Mouse (Mus musculus) forebrain, embryonic 14.5 days (tissue): ENCODE data around the gene Apol7e. TPM values are rescaled to one million over a fixed set of nuclear protein-coding genes. Genes with fewer than 3 reads are reported as not detected.
A peak's percentile ranks its signal among the peaks of the same experiment; 100 is the strongest.

Experiments used
- ATAC-seq: fragments of 200-750 bp; cut with Nextera tagmentation; 2 replicates; pipeline ENCODE4 v1.8.0; 2017; ENCODE audit warnings: mild to moderate bottlenecking, moderate library complexity
- DNase-seq: peaks from one replicate; pipeline ENCODE4 v3.0.0-alpha.2; 2015; ENCODE audit warnings: low spot score
- H3K27ac ChIP-seq: fragments of 300-500 bp; sonication (generic); 2 replicates; pipeline ENCODE4 v1.5.1; 2014; ENCODE audit warnings: low read depth, mild to moderate bottlenecking, control low read depth, low read length, moderate library complexity
- H3K27me3 ChIP-seq: fragments of 300-500 bp; sonication (generic); replicated peaks from 2 replicates; pipeline ENCODE4 v1.6.1; 2014; ENCODE audit warnings: low read length, control low read depth, mixed read lengths; ENCODE audit not compliant: control insufficient read depth, insufficient read depth
- H3K36me3 ChIP-seq: fragments of 300-500 bp; sonication (generic); 2 replicates; pipeline ENCODE4 v1.6.1; 2014; ENCODE audit warnings: low read length, control low read depth; ENCODE audit not compliant: control insufficient read depth, insufficient read depth
- H3K4me1 ChIP-seq: fragments of 300-500 bp; sonication (generic); 2 replicates; pipeline ENCODE4 v1.6.1; 2014; ENCODE audit warnings: antibody characterized with exemption, low read length, control low read depth; ENCODE audit not compliant: control insufficient read depth, insufficient read depth
- H3K4me2 ChIP-seq: fragments of 300-500 bp; sonication (generic); 2 replicates; pipeline ENCODE4 v1.6.1; 2014; ENCODE audit warnings: mild to moderate bottlenecking, control low read depth, low read length
- H3K4me3 ChIP-seq: fragments of 300-500 bp; sonication (generic); 2 replicates; pipeline ENCODE4 v1.5.1; 2014; ENCODE audit warnings: low read depth, low read length, control low read depth
- H3K9ac ChIP-seq: fragments of 300-500 bp; sonication (generic); 2 replicates; pipeline ENCODE4 v1.6.1; 2014; ENCODE audit warnings: mild to moderate bottlenecking, low read length, control low read depth, moderate library complexity
- H3K9me3 ChIP-seq: fragments of 300-500 bp; sonication (generic); replicated peaks from 2 replicates; pipeline ENCODE4 v1.6.1; 2016; ENCODE audit warnings: low read length, control low read depth, mixed read lengths; ENCODE audit not compliant: control insufficient read depth
- WGBS: fragments of 180-500 bp; shearing (Covaris S2); extraction: QIAGEN DNeasy Blood & Tissue Kit; methylation state at CpG from one replicate; pipeline ENCODE4 v1.1.7; 2014; 5-methylcytosine and 5-hydroxymethylcytosine counted together
- polyA plus RNA-seq: library from polyadenylated mRNA; unstranded; fragments of >200 nt; fragmentation: Nextera tagmentation; extraction: Ambion mirVana; gene quantifications from 2 replicates; pipeline ENCODE4 v1.2.1, GENCODE M21; 2014

Apol7e gene
- polyA plus RNA-seq, 1 experiment from 2014 or later = not detected

DNA sequence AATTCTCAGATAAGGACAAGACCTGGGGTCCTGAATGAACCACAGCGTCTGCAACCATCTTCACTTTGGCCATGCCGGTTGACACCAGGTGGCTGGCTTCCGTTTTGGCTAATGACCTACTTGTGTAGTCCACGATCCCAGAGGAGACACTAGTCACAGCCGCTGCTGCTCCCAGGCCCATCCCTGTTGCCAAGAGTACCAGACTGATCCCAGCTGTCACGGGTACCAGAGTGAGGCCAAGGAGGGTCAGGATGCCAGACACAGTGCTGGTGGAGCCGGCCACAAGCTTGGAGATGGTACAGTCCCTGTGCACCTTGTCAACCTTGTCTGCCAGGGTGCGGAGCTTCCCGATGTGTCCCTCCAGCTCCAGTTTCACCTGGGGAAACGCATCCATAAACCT, 51.1 kb downstream of the Apol7e start:
- H3K36me3 ChIP-seq = no peaks in the 10 kb centered on the region
- no peak overlapping the region for H3K4me3 ChIP-seq
- H3K9ac ChIP-seq = no peak overlapping the region
- no peak overlapping the region for H3K4me2 ChIP-seq
- no peaks in the 10 kb centered on the region for H3K9me3 ChIP-seq
- H3K27me3 ChIP-seq = no peaks in the 10 kb centered on the region
- 97% methylated on average over 10 of the region's 10 CpGs for WGBS
- ATAC-seq = no peak
- no peak for DNase-seq
- H3K4me1 ChIP-seq = no peaks in the 10 kb centered on the region
- no peak overlapping the region for H3K27ac ChIP-seq

DNA sequence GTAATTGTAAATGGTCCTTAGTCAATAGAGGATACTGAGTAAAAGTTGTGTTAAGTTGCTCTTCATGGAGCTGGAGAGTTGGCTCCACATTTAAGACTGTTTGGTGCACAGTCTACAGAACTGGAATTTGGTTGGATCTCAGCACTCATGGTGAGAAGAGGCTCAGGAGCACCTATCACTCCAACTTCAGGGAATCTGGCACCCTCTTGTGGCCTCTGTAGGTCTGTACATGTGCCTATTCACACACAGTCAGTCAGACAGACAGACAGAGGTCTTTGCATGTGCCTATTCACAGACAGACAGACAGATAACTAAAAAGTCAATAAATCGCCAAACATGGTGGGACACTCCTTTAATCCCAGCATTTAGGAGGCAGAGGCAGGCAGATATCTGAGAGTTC, 51.8 kb downstream of the Apol7e start:
- Histone ChIP-seq H3K9ac (no peak overlapping the region), H3K27me3 (no peaks in the 10 kb centered on the region), H3K4me3 (no peak overlapping the region), H3K27ac (no peak overlapping the region), H3K9me3 (no peaks in the 10 kb centered on the region), H3K4me1 (no peaks in the 10 kb centered on the region), H3K36me3 (no peaks in the 10 kb centered on the region), H3K4me2 (no peak overlapping the region)
- 38% methylated on average over 1 of the region's 1 CpGs for WGBS
- ATAC-seq = no peak
- peak; percentile 21 for DNase-seq

DNA sequence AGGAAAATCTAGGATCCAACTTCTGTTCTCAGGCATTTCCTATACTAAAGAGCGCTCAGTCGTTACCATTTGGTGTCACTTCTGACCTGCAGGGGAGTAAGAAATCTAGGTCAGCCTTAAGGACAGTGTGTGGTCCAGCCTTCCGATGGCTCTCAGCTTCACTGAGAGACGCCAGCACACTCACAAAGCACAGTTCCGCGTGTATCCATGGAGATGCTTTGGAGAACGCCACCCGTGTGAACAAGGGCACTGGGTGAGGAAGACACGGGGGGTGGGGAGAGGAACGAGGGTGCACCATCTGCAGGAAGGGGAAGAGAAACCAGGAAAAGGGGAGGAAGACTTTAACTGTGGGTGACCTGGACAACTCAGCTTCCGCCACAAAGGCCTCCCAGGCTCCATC, 53.8 kb downstream of the Apol7e start:
- DNase-seq (no peak), ATAC-seq (no peak)
- no peaks in the 10 kb centered on the region for H3K4me1 ChIP-seq
- H3K4me2 ChIP-seq = no peak overlapping the region
- no peak overlapping the region for H3K9ac ChIP-seq
- H3K9me3 ChIP-seq = no peaks in the 10 kb centered on the region
- no peaks in the 10 kb centered on the region for H3K27me3 ChIP-seq
- no peak overlapping the region for H3K27ac ChIP-seq
- 63% methylated on average over 11 of the region's 11 CpGs for WGBS
- no peaks in the 10 kb centered on the region for H3K36me3 ChIP-seq
- no peak overlapping the region for H3K4me3 ChIP-seq

DNA sequence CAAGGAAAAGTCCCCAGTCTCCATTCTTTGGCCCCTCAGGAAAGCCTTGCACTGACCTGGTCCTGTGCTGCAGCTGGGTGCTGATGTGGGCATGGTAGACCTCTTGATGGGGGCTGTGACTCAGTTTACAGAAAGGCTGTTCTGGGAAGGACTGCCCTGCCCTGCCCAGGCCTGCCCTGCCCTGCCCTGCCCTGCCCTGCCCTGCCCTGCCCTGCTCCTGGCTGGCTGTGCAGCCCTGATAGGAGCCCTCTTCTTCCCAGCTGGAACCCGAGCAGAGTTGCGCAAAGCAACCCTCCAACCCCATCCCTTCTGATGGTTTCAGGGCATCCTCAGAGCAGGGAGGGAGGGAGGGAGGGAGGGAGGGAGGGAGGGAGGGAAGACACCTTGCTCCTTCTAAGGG, 56.5 kb downstream of the Apol7e start:
- no peak overlapping the region for H3K4me2 ChIP-seq
- no peaks in the 10 kb centered on the region for H3K9me3 ChIP-seq
- H3K9ac ChIP-seq = no peak overlapping the region
- H3K36me3 ChIP-seq = peaks cover 1% of the 10 kb centered on the region; the same call in 1 of the 2 replicates
- 17% methylated on average over 1 of the region's 2 CpGs for WGBS
- ATAC-seq (no peak), DNase-seq (no peak)
- no peak overlapping the region for H3K4me3 ChIP-seq
- no peaks in the 10 kb centered on the region for H3K27me3 ChIP-seq
- H3K27ac ChIP-seq = no peak overlapping the region
- no peaks in the 10 kb centered on the region for H3K4me1 ChIP-seq

DNA sequence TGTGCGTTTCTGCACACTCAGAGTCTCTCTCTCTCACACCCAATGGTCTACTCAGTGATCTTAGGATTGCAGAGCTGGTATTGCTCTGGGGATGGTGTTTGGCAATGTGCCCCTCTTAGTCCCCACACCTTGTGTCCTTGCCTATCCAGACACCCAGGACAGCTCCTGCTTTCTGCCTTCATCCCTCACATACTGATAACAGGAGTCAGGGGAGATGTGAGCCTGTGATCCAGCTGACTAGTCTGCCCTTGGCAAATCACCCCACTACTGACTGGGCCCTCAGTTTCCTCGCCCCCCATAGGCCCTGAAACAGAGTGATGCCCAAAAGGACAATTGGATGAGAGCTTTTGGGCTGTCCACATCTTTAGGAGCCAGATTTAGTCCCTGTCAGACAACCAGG, 57.4 kb downstream of the Apol7e start:
- Histone ChIP-seq H3K4me1 (no peaks in the 10 kb centered on the region), H3K9ac (no peak overlapping the region), H3K4me2 (no peak overlapping the region), H3K36me3 (peaks cover 10% of the 10 kb centered on the region), H3K4me3 (no peak overlapping the region), H3K9me3 (no peaks in the 10 kb centered on the region), H3K27ac (no peak overlapping the region), H3K27me3 (no peaks in the 10 kb centered on the region)
- 68% methylated on average over 2 of the region's 2 CpGs for WGBS
- DNase-seq (no peak), ATAC-seq (no peak)

DNA sequence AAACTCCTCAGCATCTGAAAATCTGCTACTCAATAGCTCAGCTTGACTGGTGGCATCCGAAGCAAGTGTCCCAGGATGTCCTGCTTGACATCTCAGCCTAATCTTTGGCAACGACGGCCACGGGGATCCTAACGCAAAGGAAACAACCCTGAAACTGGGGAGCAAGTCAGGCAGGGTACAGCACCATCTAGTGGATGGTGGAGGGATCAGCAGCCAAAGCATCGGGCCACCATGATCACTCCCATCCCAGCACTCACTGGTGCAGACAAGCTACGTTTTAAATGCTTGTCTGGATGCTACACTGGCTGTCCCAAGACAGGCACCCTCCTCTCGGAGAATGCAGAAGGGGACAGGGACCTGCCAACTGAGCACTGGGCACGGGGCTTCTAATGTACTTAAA, 58.2 kb downstream of the Apol7e start, which contains the start of gene Apol8:
TSS of gene Apol8 (minus strand) at position 156 of the 400 bp plus-strand sequence.
- Histone ChIP-seq H3K9ac (no peak within 1 kb of the TSS), H3K27me3 (no peaks in the 10 kb centered on the region), H3K4me2 (no peak within 1 kb of the TSS), H3K4me1 (no peaks in the 10 kb centered on the region), H3K36me3 (peaks cover 18% of the 10 kb centered on the region), H3K27ac (no peak within 1 kb of the TSS), H3K9me3 (no peaks in the 10 kb centered on the region), H3K4me3 (no peak within 1 kb of the TSS)
- ATAC-seq (no peak), DNase-seq (peak; percentile 57)
- WGBS = 7% methylated on average over 9 of the region's 9 CpGs

DNA sequence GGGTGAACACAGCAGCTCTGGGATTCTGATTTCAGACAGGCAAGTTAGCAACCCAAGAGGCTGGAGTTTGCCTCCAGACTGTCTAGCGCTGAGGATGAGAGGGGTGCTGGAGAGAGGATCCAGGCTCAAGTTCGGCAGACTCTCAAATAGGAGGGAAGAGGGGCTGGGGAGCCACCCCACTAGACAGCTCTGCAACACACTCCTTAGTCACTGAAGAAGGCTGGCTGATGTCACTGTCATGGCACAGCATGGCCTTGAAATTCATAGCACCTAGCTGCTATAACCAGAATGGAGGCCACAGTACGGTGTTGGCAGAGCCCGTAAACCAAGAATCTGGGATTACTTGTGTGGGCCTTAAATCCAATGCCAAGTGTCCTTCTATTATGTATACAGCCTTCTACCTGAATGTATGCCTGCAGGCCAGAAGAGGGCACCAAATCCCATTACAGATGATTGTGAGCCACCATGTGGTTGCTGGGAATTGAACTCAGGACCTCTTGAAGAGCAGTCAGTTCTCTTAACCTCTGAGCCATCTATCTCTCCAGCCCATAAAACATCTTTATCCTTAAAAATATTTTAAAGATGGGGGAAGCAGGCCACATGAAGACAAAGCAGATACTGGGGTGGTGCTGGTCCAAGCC, 59.0 kb downstream of the Apol7e start:
- no peak for ATAC-seq
- Histone ChIP-seq H3K27ac (no peak overlapping the region), H3K4me3 (no peak overlapping the region)

DNA sequence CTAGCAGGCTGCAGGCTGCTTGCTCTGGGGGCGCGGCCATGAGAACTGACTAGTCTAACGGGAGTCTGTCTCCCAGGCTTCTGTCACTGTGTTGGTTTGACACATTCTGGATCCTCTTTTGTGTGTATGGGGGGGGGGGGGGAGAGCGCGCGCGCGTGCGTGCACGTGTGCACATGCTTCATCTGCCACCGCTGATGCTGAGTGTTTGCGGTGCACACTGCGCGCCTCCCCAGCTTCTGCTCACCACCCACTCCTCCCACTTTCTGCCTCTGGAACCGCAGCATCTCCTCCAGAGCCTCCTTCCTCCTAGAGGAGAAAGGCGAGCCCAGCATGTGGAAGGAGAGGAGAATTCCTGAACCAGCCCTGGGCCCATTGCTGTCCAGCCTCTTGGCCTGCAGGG, 61.4 kb downstream of the Apol7e start:
- Histone ChIP-seq H3K36me3 (peaks cover 45% of the 10 kb centered on the region), H3K4me1 (no peaks in the 10 kb centered on the region), H3K27ac (no peak overlapping the region), H3K27me3 (no peaks in the 10 kb centered on the region), H3K4me3 (no peak overlapping the region), H3K9me3 (no peaks in the 10 kb centered on the region), H3K4me2 (no peak overlapping the region), H3K9ac (no peak overlapping the region)
- DNase-seq (no peak), ATAC-seq (no peak)
- 90% methylated on average over 10 of the region's 16 CpGs for WGBS

More for the DNA sequence above, 59.0 kb downstream of the Apol7e start:
- Histone ChIP-seq H3K36me3 (peaks cover 24% of the 10 kb centered on the region), H3K9me3 (no peaks in the 10 kb centered on the region), H3K27me3 (no peaks in the 10 kb centered on the region), H3K9ac (no peak overlapping the region), H3K4me2 (no peak overlapping the region), H3K4me1 (no peaks in the 10 kb centered on the region)
- no peak for DNase-seq
- 84% methylated on average over 4 of the region's 4 CpGs for WGBS

DNA sequence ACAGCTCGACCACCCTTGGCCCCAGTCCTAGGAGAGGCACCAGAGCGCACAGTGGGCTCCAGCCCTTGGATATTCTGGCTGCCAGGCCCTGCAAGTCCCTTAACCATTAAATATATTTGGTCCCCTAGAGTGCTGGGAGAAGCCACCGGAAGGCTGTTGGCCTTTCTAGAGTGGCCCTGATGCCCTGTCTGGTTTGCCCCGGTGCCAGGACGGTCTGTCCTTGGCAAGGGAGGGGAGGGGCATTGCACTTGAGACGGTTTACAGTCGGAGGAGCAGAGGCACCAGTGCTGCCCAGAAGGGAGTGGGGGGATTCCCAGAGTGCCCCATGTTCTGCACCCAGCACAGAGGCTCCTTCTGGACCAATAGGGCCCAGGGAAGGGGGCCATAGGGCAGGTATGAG, 62.4 kb downstream of the Apol7e start:
- Histone ChIP-seq H3K4me1 (no peaks in the 10 kb centered on the region), H3K9me3 (no peaks in the 10 kb centered on the region), H3K4me3 (no peak overlapping the region), H3K36me3 (peaks cover 56% of the 10 kb centered on the region), H3K27me3 (no peaks in the 10 kb centered on the region), H3K9ac (no peak overlapping the region), H3K27ac (no peak overlapping the region), H3K4me2 (no peak overlapping the region)
- 97% methylated on average over 7 of the region's 7 CpGs for WGBS
- ATAC-seq = no peak
- DNase-seq = no peak
